Mouse (Mus musculus) brain, adult 2 months (tissue): ENCODE measurements around the gene Tbc1d24.

Source experiments
- DNase-seq: peaks from one replicate; pipeline ENCODE4 v3.0.0; 2011; ENCODE audit warnings: low read depth, low spot score

Gene Tbc1d24

GRCm38 (mm10) chr17:24209916-24210240, 4.5 kb upstream of the Tbc1d24 start:
- DNase-seq = no peak

GRCm38 (mm10) chr17:24209043-24209915, 3.9 kb upstream of the Tbc1d24 start, which contains the start of gene Ntn3:
Ntn3 (minus strand) TSS chr17:24209531.
- DNase-seq = peak; percentile 60

- DNase-seq = no peak
These were observed 3.3 kb upstream of the Tbc1d24 start for GRCm38 (mm10) chr17:24208641-24209042.

DNA sequence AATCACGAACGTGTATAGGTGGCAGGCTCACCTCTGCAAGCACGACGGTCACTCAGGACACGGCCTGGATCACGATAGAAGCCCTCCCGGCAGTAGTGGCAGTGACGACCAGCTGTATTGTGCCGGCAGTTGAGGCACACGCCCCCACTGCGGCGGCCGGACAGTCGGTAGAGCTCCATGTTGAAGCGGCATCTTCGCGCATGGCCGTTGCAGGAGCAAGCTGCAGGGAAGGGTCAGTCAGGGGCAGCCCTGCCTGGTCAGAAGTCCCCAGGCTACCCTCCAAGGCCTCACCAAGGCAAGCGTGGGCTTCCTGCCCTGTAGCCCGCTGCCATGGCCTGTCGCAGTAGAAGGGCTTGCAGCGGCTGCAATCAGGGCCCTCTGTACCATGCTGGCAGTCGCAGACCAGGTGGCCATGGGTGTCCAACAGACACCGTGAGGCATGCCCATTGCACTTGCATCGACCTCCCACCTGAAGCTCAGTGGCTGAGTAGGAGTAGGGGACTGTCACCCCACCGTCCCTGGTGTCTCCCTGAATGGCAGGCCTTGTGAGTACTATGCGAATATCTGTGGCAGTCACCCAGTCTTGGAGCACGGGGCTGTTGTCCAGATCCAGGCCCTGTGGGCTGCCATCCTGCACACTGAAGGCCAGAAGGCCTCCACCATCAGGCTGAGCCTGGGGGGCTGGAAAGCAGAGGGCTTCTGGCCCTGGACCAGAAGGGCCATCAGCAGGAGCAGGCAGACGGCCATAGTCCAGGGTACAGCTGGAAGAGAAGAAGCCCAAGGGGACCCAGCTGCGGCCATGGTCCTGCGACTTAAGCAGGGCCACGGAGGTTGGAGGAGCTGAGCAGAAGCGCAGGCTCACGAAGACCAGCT, 2.6 kb upstream of the Tbc1d24 start:
- no peak for DNase-seq

- peak; percentile 86 for DNase-seq
These were observed 1.3 kb upstream of the Tbc1d24 start for GRCm38 (mm10) chr17:24206451-24207351.

DNA sequence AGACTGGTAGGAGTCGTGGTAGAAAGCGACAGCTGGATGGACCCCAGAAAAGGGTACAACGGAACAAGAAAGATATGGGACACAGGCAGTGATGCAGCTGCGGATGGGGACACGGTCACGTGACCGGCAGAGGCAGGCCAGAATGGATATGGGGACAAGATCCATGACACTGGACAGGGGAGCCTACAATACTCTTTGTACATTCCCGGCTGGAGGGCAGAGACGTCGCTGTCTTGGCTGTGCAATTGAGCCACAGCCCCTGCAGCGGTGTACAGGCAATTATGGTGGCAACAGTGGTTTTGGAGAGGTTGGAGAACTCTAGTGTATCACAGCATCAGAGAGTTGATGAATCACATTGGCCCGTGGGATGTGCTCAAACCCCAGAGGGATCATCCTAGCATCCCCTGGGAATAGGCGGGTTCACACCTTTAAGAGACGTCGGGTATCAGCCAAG, 573 bp upstream of the Tbc1d24 start:
- DNase-seq = peak; percentile 58

- DNase-seq = no peak
These were observed 516 bp downstream of the Tbc1d24 start for GRCm38 (mm10) chr17:24204846-24205245.

- DNase-seq = no peak
These were observed 1.5 kb downstream of the Tbc1d24 start for GRCm38 (mm10) chr17:24203611-24204534.

GRCm38 (mm10) chr17:24203068-24203467, 2.3 kb downstream of the Tbc1d24 start:
- no peak for DNase-seq

- no peak for DNase-seq
These were observed 4.3 kb downstream of the Tbc1d24 start for GRCm38 (mm10) chr17:24201092-24201491.

DNA sequence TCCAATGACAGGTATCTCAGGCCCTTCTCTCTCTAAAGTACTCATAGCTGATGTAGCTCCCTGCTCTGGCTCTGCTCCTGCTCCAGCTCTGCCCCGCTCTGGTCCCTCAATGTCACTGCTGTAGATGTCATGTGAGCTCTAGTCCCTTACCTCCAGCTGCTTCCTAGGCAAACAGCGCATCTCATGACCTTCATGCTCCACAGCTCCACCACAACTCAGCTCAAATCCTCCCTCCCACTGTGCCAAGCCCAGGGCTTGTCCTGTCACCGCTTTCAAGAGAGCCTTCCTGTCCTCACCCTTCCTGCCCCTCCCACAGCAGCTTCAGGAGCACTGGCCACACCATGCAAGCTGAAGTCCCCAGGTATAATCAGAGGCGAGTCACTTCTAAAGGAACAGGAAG, 5.6 kb downstream of the Tbc1d24 start:
- peak; percentile 63 for DNase-seq

DNA sequence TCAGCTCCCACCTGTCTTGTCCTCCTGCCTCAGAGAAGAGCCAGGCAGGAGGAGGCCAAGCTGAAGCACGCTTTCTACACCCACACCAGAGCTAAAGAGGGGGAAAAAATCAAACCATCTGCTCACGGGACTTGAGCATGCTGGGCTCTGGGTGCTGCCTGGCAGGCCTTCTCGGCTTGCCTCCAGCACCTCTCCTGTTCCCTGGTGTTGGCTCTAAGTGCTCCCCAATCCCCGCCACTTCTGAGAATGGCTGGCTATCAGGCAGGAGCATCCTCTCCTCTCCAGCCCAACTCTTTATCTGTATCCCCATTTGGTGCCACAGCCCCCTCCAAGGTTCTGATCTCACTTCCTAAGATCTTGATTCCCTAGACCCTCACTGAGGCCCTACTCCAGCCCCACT, 6.1 kb downstream of the Tbc1d24 start:
- DNase-seq = peak; percentile 94

GRCm38 (mm10) chr17:24197032-24197824, 8.1 kb downstream of the Tbc1d24 start:
- DNase-seq = peak; percentile 88

DNA sequence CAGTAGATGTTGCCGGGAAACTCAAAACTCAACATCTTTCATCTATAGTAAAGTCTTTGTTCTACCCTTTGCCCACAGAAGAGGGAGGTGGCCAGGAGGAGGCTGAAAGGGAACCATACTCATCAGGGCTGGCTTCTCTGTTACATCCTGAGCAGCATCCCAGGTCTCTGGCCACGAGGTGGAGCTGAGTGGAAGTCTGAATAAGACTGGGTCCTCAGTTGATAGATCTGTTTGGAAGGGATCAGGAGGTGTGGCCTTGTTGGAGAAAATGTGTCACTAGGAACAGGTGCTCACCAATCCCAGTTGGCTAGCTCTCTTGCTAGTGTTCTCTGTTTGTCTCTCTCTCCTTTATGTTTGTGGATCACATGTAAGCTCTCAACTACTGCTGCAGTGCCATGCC, 10.0 kb downstream of the Tbc1d24 start:
- no peak for DNase-seq

GRCm38 (mm10) chr17:24193769-24194168, 11.6 kb downstream of the Tbc1d24 start:
- DNase-seq = no peak

DNA sequence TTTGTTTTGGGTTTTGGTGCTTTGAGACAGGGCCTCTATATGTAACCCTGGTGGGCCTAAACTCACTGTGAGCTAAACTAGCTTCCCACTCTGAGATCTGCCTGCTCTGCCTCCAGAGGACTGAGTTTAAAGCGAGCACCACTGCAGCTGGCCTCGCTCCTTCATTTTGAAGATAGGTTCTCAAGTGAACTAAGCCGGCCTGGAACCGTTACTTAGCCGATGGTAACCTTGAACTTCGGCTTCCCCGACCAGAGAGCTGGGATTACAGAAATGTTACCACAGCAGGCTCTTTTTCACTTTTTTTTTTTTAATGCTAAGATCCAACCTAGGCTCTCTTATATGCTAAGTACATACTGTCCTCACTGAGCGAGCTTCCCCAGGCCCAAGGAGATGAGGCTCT, 12.1 kb downstream of the Tbc1d24 start:
- DNase-seq = no peak

DNA sequence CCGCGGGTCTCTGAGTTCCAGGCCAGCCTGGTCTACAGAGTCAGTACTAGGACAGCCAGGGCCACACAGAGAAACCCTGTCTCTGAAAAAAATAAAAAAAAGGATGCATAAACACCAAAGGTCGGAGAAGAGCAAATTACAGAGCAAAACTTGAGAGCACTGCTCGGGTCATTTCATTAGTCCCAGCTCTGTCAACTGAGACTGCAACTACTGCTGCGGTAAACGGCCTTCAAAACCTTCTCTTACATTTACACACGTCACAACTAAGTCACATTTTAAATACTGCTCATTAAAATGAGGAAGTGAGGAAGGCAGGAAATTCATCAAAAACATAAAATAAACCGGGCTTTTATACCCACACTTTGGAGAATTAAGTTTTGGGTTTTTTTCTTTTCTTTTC, 12.5 kb downstream of the Tbc1d24 start:
- no peak for DNase-seq

DNA sequence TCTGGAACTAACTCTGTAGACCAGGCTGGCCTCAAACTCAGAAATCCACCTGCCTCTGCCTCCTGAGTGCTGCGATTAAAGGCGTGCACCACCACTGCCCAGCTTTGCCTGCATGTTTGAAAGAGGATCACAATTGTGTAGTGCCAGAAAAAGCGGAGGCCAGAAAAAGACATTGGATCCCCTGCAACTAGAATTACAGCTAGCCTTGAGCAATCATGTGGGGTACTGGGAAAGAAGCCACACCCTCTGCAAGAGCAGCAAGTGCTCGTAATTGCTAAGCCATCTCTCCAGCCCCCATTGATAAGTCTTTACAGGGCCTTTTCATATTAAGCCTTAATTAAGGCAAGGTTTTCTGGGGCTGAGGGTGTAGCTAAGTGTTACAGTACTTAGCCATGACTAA, 13.9 kb downstream of the Tbc1d24 start:
- peak; percentile 60 for DNase-seq

- DNase-seq = no peak
These were observed 14.4 kb downstream of the Tbc1d24 start for GRCm38 (mm10) chr17:24190934-24191333.

- no peak for DNase-seq
These were observed 31.1 kb downstream of the Tbc1d24 start for GRCm38 (mm10) chr17:24174259-24174658.
